Mouse (Mus musculus) frontal cortex, postnatal 36 days (tissue): ENCODE data around the gene Hba-x.

ENCODE experiments used
- DNase-seq, 2 experiments: peaks; one replicate each; pipeline ENCODE4 v3.0.0; 2022; ENCODE audit warnings: low spot score in 2 of 2

Gene Hba-x

DNA sequence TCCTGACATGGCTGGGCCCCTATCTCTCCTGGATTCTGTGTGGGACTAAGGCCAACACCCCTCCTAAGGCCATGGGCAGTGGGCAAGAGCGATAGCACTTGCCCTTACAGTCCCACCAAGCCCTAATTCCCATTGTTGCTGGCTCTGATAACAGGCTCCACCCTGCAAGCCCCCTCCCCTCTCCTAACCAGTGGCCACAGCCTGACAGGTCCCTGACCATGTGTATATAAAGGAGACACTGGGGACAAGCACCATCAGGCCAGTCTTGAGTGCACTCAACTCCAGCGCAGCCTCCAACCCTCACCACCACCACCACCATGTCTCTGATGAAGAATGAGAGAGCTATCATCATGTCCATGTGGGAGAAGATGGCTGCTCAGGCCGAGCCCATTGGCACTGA is at the start of gene Hba-x:
Gene Hba-x, plus strand, starts transcription at position 54 of the 400 bp plus-strand sequence.
- no peak for DNase-seq

DNA sequence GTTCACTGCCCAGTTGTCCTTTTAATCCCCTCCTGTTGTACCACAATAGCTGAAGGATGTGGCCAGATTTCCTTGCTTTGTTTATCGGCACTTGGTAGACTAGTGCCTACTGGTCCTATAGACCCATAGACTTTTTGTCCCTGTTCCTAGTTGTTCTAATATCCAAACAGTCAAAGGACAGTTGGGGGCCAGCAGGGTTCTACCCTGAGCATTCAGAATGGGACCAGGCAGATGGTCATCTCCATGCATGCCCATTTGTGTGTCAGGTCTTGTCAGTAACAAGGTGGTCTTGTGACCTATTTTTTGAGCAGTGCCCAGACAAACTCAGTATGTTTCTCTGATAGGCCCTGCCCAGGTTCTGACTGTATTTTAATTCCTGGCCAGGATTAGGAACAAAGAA is 49.2 kb upstream of the Hba-x start:
- no peak for DNase-seq

DNA sequence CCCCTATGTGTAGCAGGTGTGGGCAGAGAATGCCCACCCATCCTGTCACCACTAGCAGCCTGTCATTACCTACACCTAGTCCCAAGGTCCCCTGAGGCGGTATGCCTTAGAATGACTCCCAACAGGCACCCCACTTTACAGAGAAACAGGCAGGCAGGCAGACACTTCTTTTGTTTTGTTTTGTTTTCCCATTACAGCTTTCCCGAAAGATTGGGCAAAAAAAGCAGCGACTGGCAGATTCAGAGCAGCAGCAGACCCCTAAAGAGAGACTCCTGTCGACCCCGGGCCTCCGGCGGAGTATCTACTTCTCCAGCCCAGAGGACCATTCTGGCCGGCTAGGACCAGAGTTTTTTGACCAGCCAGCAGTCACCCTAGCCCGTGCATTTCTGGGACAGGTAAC is 48.6 kb upstream of the Hba-x start:
- no peak for DNase-seq

DNA sequence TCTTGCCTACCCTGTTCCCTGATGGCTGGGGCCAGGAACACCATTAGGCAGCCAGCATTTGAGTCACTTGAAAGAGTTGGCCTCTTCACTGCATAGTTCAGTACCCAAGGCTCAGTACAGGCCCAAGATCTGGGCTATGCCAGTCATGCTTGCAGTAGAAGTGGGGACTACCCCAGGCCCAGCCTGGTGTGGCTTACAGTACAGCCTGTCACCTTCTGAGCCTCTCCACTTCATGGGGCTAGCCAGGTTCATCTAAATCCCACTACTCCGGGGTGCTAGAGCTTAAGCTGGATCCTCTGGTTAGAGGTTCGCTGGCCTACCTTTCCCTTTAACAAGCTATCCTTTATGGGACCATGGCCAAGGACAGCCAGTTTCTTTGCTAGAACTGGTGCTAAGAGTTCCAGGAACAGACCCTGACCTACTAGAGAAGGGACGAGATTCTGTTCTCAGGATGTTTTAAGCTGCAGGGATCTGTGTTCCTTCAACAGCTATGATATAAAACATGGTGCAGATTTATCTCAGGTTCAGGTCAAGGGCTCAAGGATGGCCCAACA is 47.8 kb upstream of the Hba-x start:
- no peak for DNase-seq

DNA sequence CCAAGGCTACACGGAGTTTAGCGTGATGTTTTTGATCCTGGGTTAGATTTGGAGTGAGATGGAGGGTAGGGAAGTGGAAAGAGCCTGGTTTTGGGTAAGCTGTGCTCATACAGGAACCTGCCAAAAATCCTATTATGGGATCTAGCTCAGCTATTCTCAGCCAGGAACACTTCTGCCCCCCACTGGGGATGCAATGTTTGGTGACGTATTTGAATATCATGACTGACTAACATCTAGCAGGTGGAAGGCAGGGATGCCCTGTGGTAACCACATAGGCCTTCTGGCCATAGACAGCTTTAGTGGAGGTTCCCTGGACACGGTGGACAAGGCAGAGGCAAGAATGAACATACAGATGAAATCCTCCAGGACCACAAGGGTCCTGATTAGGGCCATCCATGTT is 46.0 kb upstream of the Hba-x start:
- no peak for DNase-seq

DNA sequence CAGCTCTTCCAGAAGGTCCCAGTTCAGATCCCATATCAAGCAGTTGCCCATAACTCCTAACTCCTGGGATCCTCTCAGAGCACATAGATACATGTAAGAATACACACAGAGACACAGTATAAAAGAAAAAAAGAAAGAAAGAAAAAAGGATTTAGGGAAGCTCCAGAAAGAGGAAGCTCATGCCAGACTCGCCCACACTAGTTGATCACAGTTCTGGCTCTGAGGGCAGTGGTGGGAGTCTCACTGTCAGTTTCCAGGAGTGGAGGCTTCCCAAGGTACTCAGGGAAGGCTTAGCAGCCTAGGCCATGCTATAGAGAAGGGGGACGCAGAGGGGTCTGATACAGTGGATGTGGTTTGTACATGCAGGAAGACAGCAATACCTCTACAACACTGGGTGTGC is 45.1 kb upstream of the Hba-x start:
- DNase-seq, result peak in 1 of 2 experiments; percentile 71

DNA sequence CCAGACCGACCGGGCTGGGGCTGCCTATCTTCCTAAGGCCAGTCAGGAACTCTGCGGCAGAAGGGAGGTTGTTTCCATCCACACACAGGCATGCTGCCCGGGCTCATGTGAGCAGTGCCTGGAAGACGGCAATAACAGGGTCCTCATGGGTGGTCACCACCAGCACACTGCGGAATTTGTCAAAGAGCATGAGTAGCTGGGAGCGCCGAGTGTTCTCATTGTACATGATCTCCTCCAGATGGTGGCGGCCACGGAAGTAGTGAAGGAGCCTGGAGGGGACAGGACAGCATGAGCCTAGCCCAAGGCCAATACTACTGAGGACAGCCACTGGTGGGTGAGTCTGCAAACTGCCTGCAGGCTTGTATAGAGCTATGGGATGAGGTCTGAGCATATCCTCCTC is 43.4 kb upstream of the Hba-x start:
- no peak for DNase-seq

DNA sequence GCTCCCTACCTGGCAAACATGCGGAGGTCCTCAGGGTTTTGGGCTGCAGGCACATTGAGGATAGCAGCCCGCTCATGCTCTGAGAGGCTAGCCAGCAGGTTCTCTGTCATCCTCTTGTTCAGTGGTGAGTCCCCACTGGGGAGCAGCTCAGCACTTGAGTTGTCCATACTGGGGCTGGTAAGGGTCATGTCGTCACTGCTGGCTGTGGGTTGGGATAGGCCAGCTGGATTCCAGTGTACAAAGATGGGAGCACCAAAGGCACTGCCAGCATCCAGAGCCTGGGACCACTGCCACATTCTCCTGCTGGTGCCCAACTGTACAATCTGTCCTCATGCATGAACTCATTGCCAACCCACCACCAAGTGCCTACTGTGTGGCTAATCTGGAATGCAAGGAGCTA is 42.3 kb upstream of the Hba-x start:
- no peak for DNase-seq

DNA sequence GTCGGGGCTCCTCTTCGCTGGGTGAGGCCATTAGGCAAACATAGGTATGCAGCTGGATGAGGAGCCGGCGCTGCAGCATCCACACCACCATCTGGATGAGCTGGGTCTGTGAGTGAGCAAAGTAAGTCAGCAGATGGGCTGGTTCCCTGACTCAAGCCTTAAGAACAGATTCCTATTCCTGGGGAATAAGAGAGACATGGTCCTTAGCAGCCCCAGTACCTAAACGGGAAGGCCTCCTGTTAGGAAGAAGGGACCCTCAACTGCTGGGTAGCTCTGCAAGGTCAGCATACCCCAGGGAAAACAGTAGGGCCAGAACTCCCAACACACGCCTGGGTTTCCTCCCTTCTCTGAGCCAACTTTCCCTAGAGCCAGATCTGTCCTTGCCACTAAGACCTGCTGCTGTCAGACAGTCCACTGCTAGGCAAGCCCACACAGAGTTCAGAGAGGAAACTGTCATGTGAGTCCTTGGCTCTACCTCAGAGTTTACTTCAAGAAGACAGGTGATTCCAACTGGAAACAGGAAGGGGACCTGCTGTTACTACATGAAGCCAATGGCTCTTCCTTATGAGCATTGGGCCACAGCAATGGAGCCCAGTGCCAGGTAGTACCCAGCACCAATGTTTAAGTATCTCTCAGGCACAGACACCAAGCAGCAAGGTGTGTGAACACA is 41.2 kb upstream of the Hba-x start:
- DNase-seq, result no peak

DNA sequence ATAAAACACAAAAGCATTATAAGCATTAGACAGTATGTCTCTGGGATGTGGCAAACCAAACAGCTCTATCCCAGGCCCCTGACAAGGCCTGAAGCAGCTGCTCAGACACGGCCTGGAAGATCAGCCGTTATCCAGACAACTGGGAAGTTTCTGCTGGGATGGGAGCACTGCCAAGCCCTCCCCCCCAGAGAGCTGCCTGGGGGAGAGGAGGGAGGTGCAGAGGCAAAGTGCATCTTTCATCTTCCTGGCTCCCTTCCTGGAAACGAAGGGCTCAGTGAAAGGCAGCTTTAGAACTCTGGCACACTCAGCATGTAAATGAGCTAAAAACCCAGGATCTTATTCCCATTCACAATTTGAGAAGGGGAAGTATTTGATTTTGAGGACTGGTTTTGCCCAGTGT is 40.6 kb upstream of the Hba-x start:
- DNase-seq, result peak; percentile 73 to 76

DNA sequence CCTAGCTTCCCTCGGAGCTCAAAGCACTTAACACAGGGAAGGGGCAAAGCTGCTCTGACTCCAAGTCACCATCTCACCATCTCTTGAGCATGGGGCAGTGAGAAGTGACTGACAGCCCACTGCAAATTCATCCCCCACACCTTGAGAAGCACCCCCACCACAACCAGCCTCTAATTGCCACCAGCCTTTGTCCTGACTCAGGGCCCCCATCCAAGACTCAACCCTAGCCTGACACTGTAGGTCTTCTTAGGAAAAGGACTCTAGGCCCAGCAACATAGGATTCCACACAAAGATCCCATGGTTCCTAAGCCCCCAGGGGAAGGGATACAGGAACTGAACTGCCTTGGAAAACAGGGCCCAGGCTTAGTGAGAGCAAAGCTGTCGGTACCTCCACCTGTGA is 40.1 kb upstream of the Hba-x start:
- DNase-seq, result no peak

DNA sequence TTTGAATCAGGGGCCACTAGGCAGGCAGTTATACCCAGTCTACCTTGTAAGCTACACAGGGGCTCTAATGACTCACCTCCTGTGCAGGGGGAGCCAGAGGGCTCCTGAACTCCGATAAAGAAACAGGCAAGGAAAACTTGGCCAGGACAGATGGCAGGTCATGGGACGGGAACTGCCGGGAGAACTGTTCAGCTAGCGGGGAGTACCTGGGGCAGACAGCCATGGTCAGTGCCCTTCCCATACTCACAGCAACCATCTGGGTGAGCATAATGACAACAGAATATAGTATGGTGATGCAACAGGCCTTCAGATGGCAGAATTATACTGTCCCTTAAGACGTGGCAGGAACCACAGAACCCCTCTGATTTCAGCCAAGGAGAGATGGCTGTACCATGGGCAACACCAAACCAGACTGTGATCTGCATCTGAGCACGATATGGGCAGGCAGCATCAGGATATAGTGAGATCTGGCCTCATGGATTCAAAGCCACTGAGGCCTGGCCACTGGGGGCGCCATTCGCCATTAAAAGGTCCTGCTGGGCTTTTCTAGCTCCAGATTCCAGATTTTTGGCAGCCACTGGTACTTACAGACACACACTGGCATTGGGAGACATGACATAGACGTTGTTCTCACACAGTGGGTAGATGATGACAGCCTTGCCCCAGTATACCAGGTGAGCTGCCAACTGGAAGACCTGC is 39.3 kb upstream of the Hba-x start:
- DNase-seq, result no peak

DNA sequence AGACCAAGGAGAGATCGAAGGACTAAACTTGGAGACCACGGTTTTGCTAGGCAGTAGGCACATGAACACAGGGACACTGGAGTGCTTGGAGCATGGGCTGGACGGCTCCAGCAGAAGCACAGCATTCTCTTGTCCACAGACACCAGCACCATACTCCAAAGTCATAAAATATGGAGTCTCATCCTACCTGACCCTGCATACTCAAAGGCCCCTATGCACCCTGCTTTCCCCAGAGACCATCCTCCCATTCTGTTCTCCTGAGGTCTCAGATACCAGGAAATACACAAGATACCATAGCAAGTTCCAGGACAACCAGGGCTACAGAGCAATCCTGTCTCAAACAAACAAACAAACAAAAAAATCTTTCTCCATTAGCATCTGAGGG is 38.8 kb upstream of the Hba-x start:
- no peak for DNase-seq

DNA sequence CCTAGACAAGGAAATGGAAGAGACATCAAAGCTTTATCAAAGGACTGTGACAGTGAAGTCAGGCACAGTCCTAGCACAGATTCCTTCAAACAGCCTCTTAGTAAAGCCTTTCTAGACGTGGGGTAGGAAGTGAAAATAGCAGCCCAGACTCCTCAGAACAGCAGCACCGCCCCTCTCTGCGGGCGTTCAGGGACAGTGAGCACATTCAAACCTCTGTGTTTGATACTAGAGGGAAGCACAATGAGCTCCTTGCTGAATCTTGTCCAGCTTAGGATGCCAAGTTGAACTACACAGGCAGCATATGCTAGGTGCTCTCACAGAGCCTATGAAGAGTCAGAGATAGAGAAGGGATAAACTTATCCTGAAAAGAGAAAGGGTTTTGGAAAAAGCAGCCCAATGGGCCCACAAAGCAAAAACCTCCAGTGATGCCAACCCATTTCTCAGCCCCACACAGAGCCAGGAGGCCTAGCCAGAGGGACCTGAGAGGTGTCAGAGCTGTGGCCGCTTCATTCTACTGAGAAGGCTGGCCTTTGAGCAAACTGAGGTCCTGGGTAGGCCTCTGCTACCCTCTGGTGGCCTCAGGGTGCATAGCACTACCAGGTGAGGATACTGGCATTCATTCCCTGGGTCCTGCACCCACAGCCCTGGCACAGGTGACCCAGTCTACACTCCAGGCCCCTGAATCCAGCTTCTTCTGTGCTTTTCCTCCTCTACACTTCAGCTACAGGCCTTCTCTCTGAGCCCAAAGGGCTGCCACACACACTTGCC is 37.9 kb upstream of the Hba-x start:
- peak; percentile 79 to 83 for DNase-seq

DNA sequence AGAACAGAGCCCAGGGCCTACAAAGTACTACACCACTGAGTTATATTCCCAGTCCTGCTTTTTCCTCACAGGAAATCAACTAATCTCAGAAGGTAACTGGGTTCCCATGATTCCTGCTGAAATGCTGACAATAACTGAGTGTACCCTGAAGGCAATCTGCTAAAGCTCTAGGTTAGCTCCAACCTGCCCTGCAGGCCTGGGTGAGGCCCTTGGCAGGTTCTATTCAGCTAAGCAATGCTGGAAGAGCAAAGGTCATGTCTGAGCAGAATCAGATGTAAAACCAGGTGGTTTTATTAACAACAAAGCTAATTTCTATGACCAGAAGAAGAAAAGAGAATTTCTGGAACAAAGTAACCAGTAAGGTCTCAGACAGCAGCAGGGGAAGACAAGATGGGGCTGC is 34.8 kb upstream of the Hba-x start:
- no peak for DNase-seq

DNA sequence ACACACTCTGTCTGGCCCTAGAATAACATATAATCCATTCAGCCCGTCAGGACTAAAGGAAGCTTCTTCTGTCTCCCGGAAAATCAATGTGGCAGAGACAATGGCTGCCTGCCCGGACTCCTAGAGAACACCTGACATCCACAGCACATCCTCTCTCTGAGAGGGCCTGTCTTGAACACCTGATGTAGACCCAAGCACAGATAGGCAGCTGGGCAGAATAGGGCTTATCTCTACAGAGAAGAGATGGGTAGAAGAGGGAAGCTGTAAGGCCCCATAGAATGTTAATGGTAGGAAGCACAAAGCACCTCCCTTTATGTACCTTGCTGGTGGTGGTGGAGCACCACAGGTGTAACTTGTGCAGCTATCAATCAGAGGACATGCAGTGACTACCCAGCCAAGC is 34.0 kb upstream of the Hba-x start:
- no peak for DNase-seq

DNA sequence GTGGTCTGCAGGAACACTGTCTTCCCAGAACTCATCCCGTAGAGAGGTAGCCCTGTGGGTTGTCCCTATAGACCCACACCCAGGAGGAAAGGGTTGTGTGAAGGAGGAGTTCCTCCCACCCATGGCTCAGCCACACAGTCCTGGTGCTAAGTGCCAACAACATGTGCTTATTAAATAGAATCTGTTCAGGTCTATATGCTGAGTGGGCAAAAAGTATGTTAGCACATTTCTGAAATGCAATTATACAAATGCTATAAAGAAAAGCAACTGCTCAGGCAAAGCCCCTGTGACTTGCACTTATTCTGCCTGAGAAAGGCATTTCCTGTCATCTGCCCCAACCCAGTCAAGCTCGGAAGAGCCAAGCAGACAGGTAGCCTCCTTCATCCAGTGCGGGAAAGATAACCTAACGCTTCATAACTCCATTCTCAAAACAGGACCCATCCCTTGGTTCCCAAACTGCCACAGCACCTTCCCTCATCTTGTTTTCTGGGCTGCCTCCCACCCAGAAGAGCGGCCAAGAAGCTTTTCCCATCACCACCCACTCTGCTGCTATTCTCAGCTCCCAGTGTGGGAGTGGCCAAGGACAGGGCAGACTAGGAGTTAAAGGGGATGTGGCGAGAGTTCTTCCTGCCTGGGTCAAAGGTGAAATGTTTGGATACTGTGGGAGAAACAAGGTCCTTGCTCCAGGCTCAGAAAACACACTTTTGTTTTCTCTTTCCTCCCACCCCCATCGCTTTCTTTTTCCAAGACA is 32.8 kb upstream of the Hba-x start:
- DNase-seq, result peak in 1 of 2 experiments; percentile 72

DNA sequence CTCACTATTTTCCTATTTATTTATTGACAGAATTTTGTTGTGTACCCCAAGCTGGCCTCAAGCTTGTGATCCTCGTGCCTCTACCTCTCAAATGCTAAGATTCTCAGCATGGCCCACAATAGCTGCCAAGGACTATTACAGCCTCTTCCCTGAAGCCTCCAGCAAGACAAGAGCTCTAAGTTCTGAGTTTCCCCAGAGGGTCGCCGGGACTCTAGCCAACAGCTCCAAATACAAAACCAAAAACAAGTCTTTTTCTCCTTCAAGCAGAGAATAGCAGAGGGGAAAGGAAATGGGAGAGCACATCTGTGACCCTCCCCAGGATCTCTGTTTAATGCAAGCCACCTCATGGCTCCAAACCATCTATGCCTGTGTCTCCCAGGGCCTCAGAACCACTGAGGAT is 32.1 kb upstream of the Hba-x start:
- DNase-seq, result no peak

DNA sequence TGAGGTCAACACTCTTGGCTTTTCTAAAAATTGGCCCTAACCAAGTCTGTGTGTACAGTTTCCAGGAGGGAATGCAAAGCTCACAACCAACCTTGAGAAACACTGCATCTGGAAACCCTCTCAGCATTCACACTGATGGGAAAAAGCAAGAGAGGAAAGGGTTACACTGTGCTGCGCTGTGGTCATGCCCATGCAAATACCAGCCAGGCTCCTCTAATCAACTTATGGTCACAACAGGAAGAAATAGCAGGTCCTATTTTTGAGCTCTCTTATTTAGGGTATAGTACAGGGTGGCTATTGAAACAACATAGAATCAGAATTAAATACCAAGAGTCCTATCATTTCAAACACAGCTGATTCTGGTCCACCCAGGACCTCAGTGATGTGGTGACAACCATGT is 31.6 kb upstream of the Hba-x start:
- DNase-seq, result no peak

DNA sequence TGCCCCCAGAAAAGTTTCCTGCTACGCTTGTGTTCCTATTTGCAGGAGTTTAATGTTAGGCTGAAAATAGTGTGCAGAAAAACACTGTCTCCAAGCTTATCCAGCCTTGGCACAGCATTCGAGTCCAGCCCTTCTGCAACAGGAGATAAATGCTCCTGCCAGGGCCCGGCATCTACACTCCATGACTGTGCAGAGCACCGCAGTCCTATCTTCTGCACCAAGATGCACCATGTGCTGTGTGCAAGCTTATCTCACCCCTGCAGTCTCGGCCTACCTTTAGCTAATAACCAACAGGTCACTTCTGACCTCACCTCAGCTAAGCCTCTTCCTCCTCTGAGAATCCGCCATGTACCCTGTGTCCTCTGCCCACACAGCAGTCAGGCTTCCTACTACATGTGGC is 30.6 kb upstream of the Hba-x start:
- no peak for DNase-seq

DNA sequence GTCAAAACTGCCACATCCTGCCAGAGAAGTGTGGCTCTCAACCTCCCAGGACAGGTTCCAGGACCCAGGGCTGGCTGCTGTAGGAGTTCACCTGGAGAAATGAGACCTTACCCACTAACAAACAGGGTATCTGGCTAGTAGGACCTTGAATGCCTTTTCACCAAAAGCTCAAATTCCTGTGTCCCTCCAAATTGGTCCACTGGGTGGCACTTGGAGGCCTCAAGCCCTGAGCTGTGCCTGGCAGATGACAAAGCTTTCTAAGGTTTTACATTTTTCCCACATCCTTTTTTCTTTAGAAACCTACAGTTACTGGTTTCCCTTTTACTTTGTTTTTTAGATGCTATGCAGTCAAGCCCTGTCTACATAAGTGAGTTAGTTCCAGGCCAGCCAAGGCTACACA is 29.1 kb upstream of the Hba-x start:
- DNase-seq, result no peak

DNA sequence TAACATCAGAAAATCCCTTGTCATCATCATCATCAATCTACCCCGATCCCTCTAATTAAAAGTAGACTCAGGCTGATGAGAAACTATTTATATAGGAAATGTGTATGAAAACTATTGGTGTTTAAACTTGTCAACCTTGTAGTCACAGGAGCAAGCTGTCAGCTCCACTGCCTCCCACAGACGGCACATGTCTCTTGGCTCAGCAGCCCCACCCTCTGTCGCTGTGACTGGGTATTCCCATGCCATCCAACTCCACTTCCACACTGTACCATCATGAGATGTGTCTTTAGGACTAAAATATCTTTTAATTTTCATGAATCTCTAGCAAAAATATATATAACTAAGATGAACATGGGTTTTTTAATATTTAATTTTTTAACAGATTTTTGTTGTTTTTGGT is 27.9 kb upstream of the Hba-x start:
- DNase-seq, result no peak
